Mouse (Mus musculus): ENCODE results near the gene Cd84. TPM values are rescaled to one million over a fixed set of nuclear protein-coding genes. Genes with fewer than 3 reads are reported as not detected.

Cd84 gene
- 16.9 TPM for polyA plus RNA-seq (2014; fragmentation: Illumina TruSeq; extraction: RNeasy Lipid Tissue Mini Kit (QIAGEN cat#74804); ENCODE audit: low read depth, low replicate concordance)

GRCm38 (mm10) chr1:171839488-171839887 is at the start of gene Cd84:
Gene Cd84, plus strand, starts transcription at chr1:171839697.

GRCm38 (mm10) chr1:171895364-171895763 is 55.9 kb downstream of the Cd84 start, which contains the start of gene Gm10521:
Gene Gm10521, plus strand, starts transcription at chr1:171895664.

GRCm38 (mm10) chr1:171917305-171918039 is 78.0 kb downstream of the Cd84 start, which contains the start of gene Slamf6:
Gene Slamf6, plus strand, starts transcription at chr1:171917515.

Other genes with a start within 250 kb of the Cd84 start
- 1.8 TPM for gene Ly9, start 232.3 kb upstream of the Cd84 start, polyA plus RNA-seq (2014; fragmentation: Illumina TruSeq; extraction: RNeasy Lipid Tissue Mini Kit (QIAGEN cat#74804); ENCODE audit: low read depth, low replicate concordance)
- gene Slamf7, start 186.7 kb upstream of the Cd84 start, polyA plus RNA-seq (2014; fragmentation: Illumina TruSeq; extraction: RNeasy Lipid Tissue Mini Kit (QIAGEN cat#74804); ENCODE audit: low read depth, low replicate concordance), result 2.4 TPM
- gene Cd48, start 157.7 kb upstream of the Cd84 start, polyA plus RNA-seq (2014; fragmentation: Illumina TruSeq; extraction: RNeasy Lipid Tissue Mini Kit (QIAGEN cat#74804); ENCODE audit: low read depth, low replicate concordance), result 9.4 TPM
- gene Slamf1, start 72.6 kb upstream of the Cd84 start, polyA plus RNA-seq (2014; fragmentation: Illumina TruSeq; extraction: RNeasy Lipid Tissue Mini Kit (QIAGEN cat#74804); ENCODE audit: low read depth, low replicate concordance), result not detected
- gene Gm10521, start 56.0 kb downstream of the Cd84 start, polyA plus RNA-seq (2014; fragmentation: Illumina TruSeq; extraction: RNeasy Lipid Tissue Mini Kit (QIAGEN cat#74804); ENCODE audit: low read depth, low replicate concordance), result 0.82 TPM
- gene Slamf6, start 77.8 kb downstream of the Cd84 start, polyA plus RNA-seq (2014; fragmentation: Illumina TruSeq; extraction: RNeasy Lipid Tissue Mini Kit (QIAGEN cat#74804); ENCODE audit: low read depth, low replicate concordance), result 0.41 TPM
- 2.2 TPM for gene Vangl2, start 188.7 kb downstream of the Cd84 start, polyA plus RNA-seq (2014; fragmentation: Illumina TruSeq; extraction: RNeasy Lipid Tissue Mini Kit (QIAGEN cat#74804); ENCODE audit: low read depth, low replicate concordance)
- gene Nhlh1, start 217.9 kb downstream of the Cd84 start, polyA plus RNA-seq (2014; fragmentation: Illumina TruSeq; extraction: RNeasy Lipid Tissue Mini Kit (QIAGEN cat#74804); ENCODE audit: low read depth, low replicate concordance), result not detected
- 167 TPM for gene Copa, start 242.8 kb downstream of the Cd84 start, polyA plus RNA-seq (2014; fragmentation: Illumina TruSeq; extraction: RNeasy Lipid Tissue Mini Kit (QIAGEN cat#74804); ENCODE audit: low read depth, low replicate concordance)
- gene Ncstn, start 243.1 kb downstream of the Cd84 start, polyA plus RNA-seq (2014; fragmentation: Illumina TruSeq; extraction: RNeasy Lipid Tissue Mini Kit (QIAGEN cat#74804); ENCODE audit: low read depth, low replicate concordance), result 28.8 TPM